Mouse (Mus musculus) urinary bladder, adult 2 months (tissue): ENCODE measurements around the gene Krt222. TPM values are rescaled to one million over a fixed set of nuclear protein-coding genes. Genes with fewer than 3 reads are reported as not detected.

Experiments
- polyA plus RNA-seq: library from polyadenylated mRNA; depleted of rRNA; stranded (reverse); fragments of >200 nt; gene quantifications from 2 replicates; pipeline ENCODE4 v1.2.3, GENCODE M21; 2012; rRNA removed

Gene Krt222
- polyA plus RNA-seq, 1 experiment = 0.23 TPM

Other genes starting within 250 kb of the Krt222 start
- gene Top2a, start 219.9 kb downstream of the Krt222 start, polyA plus RNA-seq = 4.7 and 6.0 TPM in 2 replicates
- 248 and 341 TPM in 2 replicates for gene Igfbp4, start 202.8 kb downstream of the Krt222 start, polyA plus RNA-seq
- gene Tns4, start 154.8 kb downstream of the Krt222 start, polyA plus RNA-seq = 26.0 and 28.6 TPM in 2 replicates
- gene Ccr7, start 89.0 kb downstream of the Krt222 start, polyA plus RNA-seq = 1.0 and 1.3 TPM in 2 replicates
- 60.3 and 81.1 TPM in 2 replicates for gene Smarce1, start 13.1 kb downstream of the Krt222 start, polyA plus RNA-seq
- gene Krt24, start 41.2 kb upstream of the Krt222 start, polyA plus RNA-seq = not detected in 2 replicates
- not detected in 2 replicates for gene Krt25, start 78.9 kb upstream of the Krt222 start, polyA plus RNA-seq
- not detected in 2 replicates for gene Krt26, start 93.9 kb upstream of the Krt222 start, polyA plus RNA-seq
- gene Krt27, start 107.0 kb upstream of the Krt222 start, polyA plus RNA-seq = not detected in 2 replicates
- not detected in 2 replicates for gene Krt28, start 130.8 kb upstream of the Krt222 start, polyA plus RNA-seq
- 9.1 and 11.0 TPM in 2 replicates for gene Krt10, start 145.3 kb upstream of the Krt222 start, polyA plus RNA-seq
- gene Krt12, start 178.2 kb upstream of the Krt222 start, polyA plus RNA-seq = 0.15 and 0.18 TPM in 2 replicates
- 48.8 and 63.6 TPM in 2 replicates for gene Krt20, start 194.1 kb upstream of the Krt222 start, polyA plus RNA-seq
- 3.4 and 4.2 TPM in 2 replicates for gene Krt23, start 249.1 kb upstream of the Krt222 start, polyA plus RNA-seq